Mouse (Mus musculus) hindbrain, embryonic 13.5 days (tissue): ENCODE data around the gene Arhgef7. TPM values are rescaled to one million over a fixed set of nuclear protein-coding genes. Genes with fewer than 3 reads are reported as not detected.
"Not testable (repeated sequence)": the region's sequence is repeated elsewhere in the genome, so short reads cannot be mapped to it uniquely, and the experiment has no call there.

Experiments
- ATAC-seq: fragments of 200-750 bp; cut with Nextera tagmentation; 2 replicates; pipeline ENCODE4 v1.8.0; 2017; ENCODE audit warnings: moderate TSS enrichment; ENCODE audit not compliant: low FRiP score
- H3K27ac ChIP-seq: fragments of 300-500 bp; sonication (generic); 2 replicates; pipeline ENCODE4 v1.5.1; 2015; ENCODE audit warnings: inconsistent platforms, mild to moderate bottlenecking, moderate library complexity
- H3K27me3 ChIP-seq: fragments of 300-500 bp; sonication (generic); 2 replicates; pipeline ENCODE4 v1.6.1; 2015; ENCODE audit warnings: mild to moderate bottlenecking, inconsistent platforms
- H3K36me3 ChIP-seq: fragments of 300-500 bp; sonication (generic); 2 replicates; pipeline ENCODE4 v1.6.1; 2015; ENCODE audit warnings: mild to moderate bottlenecking, inconsistent platforms
- H3K4me1 ChIP-seq: fragments of 300-500 bp; sonication (generic); replicated peaks from 2 replicates; pipeline ENCODE4 v1.6.1; 2015; ENCODE audit warnings: inconsistent platforms
- H3K4me2 ChIP-seq: fragments of 300-500 bp; sonication (generic); 2 replicates; pipeline ENCODE4 v1.6.1; 2015; ENCODE audit warnings: inconsistent platforms, mild to moderate bottlenecking, moderate library complexity
- H3K4me3 ChIP-seq: fragments of 300-500 bp; sonication (generic); 2 replicates; pipeline ENCODE4 v1.5.1; 2015; ENCODE audit warnings: mild to moderate bottlenecking, inconsistent platforms
- H3K9ac ChIP-seq: fragments of 300-500 bp; sonication (generic); 2 replicates; pipeline ENCODE4 v1.6.1; 2015; ENCODE audit warnings: mild to moderate bottlenecking, inconsistent platforms
- H3K9me3 ChIP-seq: fragments of 300-500 bp; sonication (generic); 2 replicates; pipeline ENCODE4 v1.6.1; 2016; ENCODE audit warnings: inconsistent platforms
- whole genome bisulfite sequencing: fragments of 180-500 bp; shearing (Covaris S2); methylation state at CpG from one replicate; pipeline ENCODE4 v1.1.7; 2015; 5-methylcytosine and 5-hydroxymethylcytosine counted together
- polyA plus RNA-seq: library from polyadenylated mRNA; unstranded; fragments of >200 nt; fragmentation: Nextera tagmentation; extraction: Ambion mirVana; gene quantifications from 2 replicates; pipeline ENCODE4 v1.2.1, GENCODE M21; 2015

The Arhgef7 gene
- polyA plus RNA-seq, 1 experiment from 2014 or later, result 62.5 TPM

- Histone ChIP-seq H3K9ac (no peak overlapping the region), H3K9me3 (no peaks in the 10 kb centered on the region), H3K4me3 (no peak overlapping the region), H3K4me1 (peaks cover 23% of the 10 kb centered on the region), H3K36me3 (peaks cover 54% of the 10 kb centered on the region), H3K27me3 (no peaks in the 10 kb centered on the region), H3K4me2 (no peak overlapping the region), H3K27ac (no peak overlapping the region)
- ATAC-seq, result no peak
- WGBS, result 97% methylated on average over 4 of the region's 4 CpGs
Measured at GRCm38 (mm10) chr8:11833157-11833556, 105.6 kb downstream of the Arhgef7 start.

GRCm38 (mm10) chr8:11834200-11834599 is 106.7 kb downstream of the Arhgef7 start:
- no peak overlapping the region for H3K4me3 ChIP-seq
- H3K4me1 ChIP-seq, result peaks cover 24% of the 10 kb centered on the region
- no peak overlapping the region for H3K9ac ChIP-seq
- 88% methylated on average over 5 of the region's 5 CpGs for WGBS
- H3K4me2 ChIP-seq, result no peak overlapping the region
- no peaks in the 10 kb centered on the region for H3K9me3 ChIP-seq
- H3K27me3 ChIP-seq, result no peaks in the 10 kb centered on the region
- ATAC-seq, result no peak
- H3K27ac ChIP-seq, result no peak overlapping the region
- H3K36me3 ChIP-seq, result peaks cover 50% of the 10 kb centered on the region

- peaks cover 48% of the 10 kb centered on the region for H3K36me3 ChIP-seq
- no peaks in the 10 kb centered on the region for H3K9me3 ChIP-seq
- WGBS, result 90% methylated on average over 16 of the region's 16 CpGs
- ATAC-seq, result no peak
- no peak overlapping the region for H3K4me2 ChIP-seq
- H3K4me1 ChIP-seq, result peaks cover 24% of the 10 kb centered on the region
- H3K27me3 ChIP-seq, result no peaks in the 10 kb centered on the region
- H3K9ac ChIP-seq, result no peak overlapping the region
- H3K4me3 ChIP-seq, result no peak overlapping the region
- H3K27ac ChIP-seq, result no peak overlapping the region
Measured at GRCm38 (mm10) chr8:11834691-11835090, 107.2 kb downstream of the Arhgef7 start.

- peaks cover 16% of the 10 kb centered on the region for H3K36me3 ChIP-seq
- H3K4me2 ChIP-seq, result 0 out of 2 replicates have a peak within 1 kb of the TSS, but pooled peaks have one; percentile 20
- no peaks in the 10 kb centered on the region for H3K9me3 ChIP-seq
- peak within 1 kb of the TSS; percentile 63 for H3K27ac ChIP-seq
- ATAC-seq, result no peak
- H3K4me1 ChIP-seq, result peaks cover 46% of the 10 kb centered on the region
- WGBS, result 87% methylated on average over 5 of the region's 5 CpGs
- H3K9ac ChIP-seq, result no peak within 1 kb of the TSS
- H3K4me3 ChIP-seq, result no peak within 1 kb of the TSS
- no peaks in the 10 kb centered on the region for H3K27me3 ChIP-seq
Measured at GRCm38 (mm10) chr8:11840174-11840573, 112.7 kb downstream of the Arhgef7 start, which contains the start of gene Tex29. Gene Tex29 (plus strand): TSS chr8:11840474.

GRCm38 (mm10) chr8:11841571-11841970 is 114.0 kb downstream of the Arhgef7 start:
- Histone ChIP-seq H3K27me3 (no peaks in the 10 kb centered on the region), H3K9me3 (no peaks in the 10 kb centered on the region), H3K9ac (no peak overlapping the region), H3K4me1 (peaks cover 46% of the 10 kb centered on the region), H3K4me3 (no peak overlapping the region), H3K4me2 (peak overlapping the region; percentile 20; the same call in 1 of the 2 replicates), H3K36me3 (0 out of 2 replicates have a peak, but pooled peaks cover 2% of the 10 kb centered on the region), H3K27ac (peak overlapping the region; percentile 63)
- peak; percentile 29; the same call in 1 of the 2 replicates for ATAC-seq
- 17% methylated on average over 8 of the region's 8 CpGs for WGBS

GRCm38 (mm10) chr8:11842757-11843156 is 115.2 kb downstream of the Arhgef7 start:
- Histone ChIP-seq H3K4me1 (peaks cover 46% of the 10 kb centered on the region), H3K27me3 (no peaks in the 10 kb centered on the region), H3K36me3 (no peaks in the 10 kb centered on the region), H3K9ac (no peak overlapping the region), H3K4me3 (no peak overlapping the region), H3K4me2 (no peak overlapping the region), H3K9me3 (no peaks in the 10 kb centered on the region), H3K27ac (no peak overlapping the region)
- 90% methylated on average over 8 of the region's 8 CpGs for WGBS
- no peak for ATAC-seq

- Histone ChIP-seq H3K4me3 (no peak overlapping the region), H3K27me3 (no peaks in the 10 kb centered on the region), H3K9ac (no peak overlapping the region), H3K36me3 (no peaks in the 10 kb centered on the region), H3K9me3 (no peaks in the 10 kb centered on the region), H3K4me2 (no peak overlapping the region), H3K27ac (peak overlapping the region; percentile 56), H3K4me1 (peaks cover 46% of the 10 kb centered on the region)
- WGBS, result 60% methylated on average over 13 of the region's 13 CpGs
- peak; percentile 40; the same call in 1 of the 2 replicates for ATAC-seq
Measured at GRCm38 (mm10) chr8:11843677-11844315, 116.3 kb downstream of the Arhgef7 start.

GRCm38 (mm10) chr8:11844316-11844685 is 116.8 kb downstream of the Arhgef7 start:
- H3K4me3 ChIP-seq, result no peak overlapping the region
- no peak overlapping the region for H3K9ac ChIP-seq
- H3K27ac ChIP-seq, result peak overlapping the region; percentile 56
- H3K4me2 ChIP-seq, result no peak overlapping the region
- H3K27me3 ChIP-seq, result no peaks in the 10 kb centered on the region
- H3K4me1 ChIP-seq, result peaks cover 44% of the 10 kb centered on the region
- H3K9me3 ChIP-seq, result no peaks in the 10 kb centered on the region
- whole genome bisulfite sequencing, result 86% methylated on average over 7 of the region's 7 CpGs
- H3K36me3 ChIP-seq, result no peaks in the 10 kb centered on the region; the same call in 1 of the 2 replicates
- peak; percentile 17; the same call in 1 of the 2 replicates for ATAC-seq

GRCm38 (mm10) chr8:11846807-11847206 is 119.3 kb downstream of the Arhgef7 start:
- Histone ChIP-seq H3K4me1 (peaks cover 20% of the 10 kb centered on the region), H3K9me3 (no peaks in the 10 kb centered on the region), H3K9ac (no peak overlapping the region), H3K4me2 (no peak overlapping the region), H3K36me3 (no peaks in the 10 kb centered on the region; the same call in 1 of the 2 replicates), H3K27me3 (no peaks in the 10 kb centered on the region), H3K27ac (no peak overlapping the region), H3K4me3 (no peak overlapping the region)
- no peak for ATAC-seq
- WGBS, result 94% methylated on average over 6 of the region's 6 CpGs

GRCm38 (mm10) chr8:11867832-11868231 is 140.3 kb downstream of the Arhgef7 start:
- Histone ChIP-seq H3K36me3 (no peaks in the 10 kb centered on the region), H3K4me3 (no peak overlapping the region), H3K27me3 (no peaks in the 10 kb centered on the region), H3K9me3 (0 out of 2 replicates have a peak, but pooled peaks cover 4% of the 10 kb centered on the region), H3K4me1 (no peaks in the 10 kb centered on the region), H3K4me2 (no peak overlapping the region), H3K9ac (no peak overlapping the region), H3K27ac (no peak overlapping the region)
- no peak for ATAC-seq

GRCm38 (mm10) chr8:11874227-11874626 is 146.7 kb downstream of the Arhgef7 start:
- not testable (repeated sequence) for H3K4me2 ChIP-seq, H3K4me1 ChIP-seq, ATAC-seq, H3K9me3 ChIP-seq, H3K4me3 ChIP-seq, H3K36me3 ChIP-seq, H3K9ac ChIP-seq, H3K27ac ChIP-seq, H3K27me3 ChIP-seq
- 93% methylated on average over 6 of the region's 6 CpGs for WGBS

GRCm38 (mm10) chr8:11884646-11885045 is 157.1 kb downstream of the Arhgef7 start:
- peaks cover 10% of the 10 kb centered on the region; the same call in 1 of the 2 replicates for H3K36me3 ChIP-seq
- peaks cover 12% of the 10 kb centered on the region; the same call in 1 of the 2 replicates for H3K9me3 ChIP-seq
- H3K4me2 ChIP-seq, result no peak overlapping the region
- no peaks in the 10 kb centered on the region for H3K27me3 ChIP-seq
- WGBS, result 99% methylated on average over 3 of the region's 3 CpGs
- no peak overlapping the region for H3K9ac ChIP-seq
- peaks cover 30% of the 10 kb centered on the region for H3K4me1 ChIP-seq
- ATAC-seq, result no peak
- H3K27ac ChIP-seq, result no peak overlapping the region
- no peak overlapping the region for H3K4me3 ChIP-seq
